Mouse (Mus musculus) stomach, embryonic 14.5 days (tissue): ENCODE data around the gene Ell2. TPM values are rescaled to one million over a fixed set of nuclear protein-coding genes. Genes with fewer than 3 reads are reported as not detected.

Source experiments
- ATAC-seq: fragments of 200-750 bp; cut with Nextera tagmentation; 2 replicates; pipeline ENCODE4 v1.8.0; 2017; ENCODE audit warnings: low read depth, moderate TSS enrichment; ENCODE audit not compliant: insufficient number of reproducible peaks, insufficient read depth, low FRiP score
- H3K27ac ChIP-seq: fragments of 300-500 bp; sonication (generic); 2 replicates; pipeline ENCODE4 v1.5.1; 2014; ENCODE audit warnings: mild to moderate bottlenecking, low read length, moderate library complexity, mixed read lengths
- H3K27me3 ChIP-seq: fragments of 300-500 bp; sonication (generic); 2 replicates; pipeline ENCODE4 v1.6.1; 2014; ENCODE audit warnings: low read length, control low read depth, mixed read lengths; ENCODE audit not compliant: control insufficient read depth, insufficient read depth
- H3K36me3 ChIP-seq: fragments of 300-500 bp; sonication (generic); 2 replicates; pipeline ENCODE4 v1.6.1; 2014; ENCODE audit warnings: mild to moderate bottlenecking, control low read depth, low read length, moderate library complexity, mixed read lengths; ENCODE audit not compliant: control insufficient read depth, insufficient read depth
- H3K4me1 ChIP-seq: fragments of 300-500 bp; sonication (generic); 2 replicates; pipeline ENCODE4 v1.6.1; 2014; ENCODE audit warnings: low read length, control low read depth, mixed read lengths; ENCODE audit not compliant: control insufficient read depth, insufficient read depth
- H3K4me2 ChIP-seq: fragments of 300-500 bp; sonication (generic); replicated peaks from 2 replicates; pipeline ENCODE4 v1.6.1; 2014; ENCODE audit warnings: low read depth, low read length, control low read depth
- H3K4me3 ChIP-seq: fragments of 300-500 bp; sonication (generic); 2 replicates; pipeline ENCODE4 v1.5.1; 2014; ENCODE audit warnings: low read depth, low read length, control low read depth
- H3K9ac ChIP-seq: fragments of 300-500 bp; sonication (generic); replicated peaks from 2 replicates; pipeline ENCODE4 v1.6.1; 2014; ENCODE audit warnings: low read depth, mild to moderate bottlenecking, control low read depth, low read length, moderate library complexity, mixed read lengths
- H3K9me3 ChIP-seq: fragments of 300-500 bp; sonication (generic); 2 replicates; pipeline ENCODE4 v1.6.1; 2016; ENCODE audit warnings: low read depth, low read length, control low read depth; ENCODE audit not compliant: control insufficient read depth
- WGBS: fragments of 180-500 bp; shearing (Covaris S2); extraction: QIAGEN DNeasy Blood & Tissue Kit; methylation state at CpG from one replicate; pipeline ENCODE4 v1.1.7; 2014; 5-methylcytosine and 5-hydroxymethylcytosine counted together
- polyA plus RNA-seq: library from polyadenylated mRNA; unstranded; fragments of >200 nt; fragmentation: Nextera tagmentation; extraction: Ambion mirVana; gene quantifications from 2 replicates; pipeline ENCODE4 v1.2.1, GENCODE M21; 2014

Gene Ell2
- polyA plus RNA-seq, 1 experiment from 2014 or later = 11.2 TPM

- Histone ChIP-seq H3K9me3 (no peaks in the 10 kb centered on the region), H3K4me2 (no peak overlapping the region), H3K36me3 (no peaks in the 10 kb centered on the region), H3K27ac (no peak overlapping the region), H3K9ac (no peak overlapping the region), H3K4me1 (no peaks in the 10 kb centered on the region), H3K27me3 (no peaks in the 10 kb centered on the region), H3K4me3 (no peak overlapping the region)
- WGBS = 55% methylated on average over 3 of the region's 3 CpGs
- no peak for ATAC-seq
These were observed 111.9 kb downstream of the Ell2 start for GRCm38 (mm10) chr13:75818486-75818885.

GRCm38 (mm10) chr13:75818945-75819706, 112.6 kb downstream of the Ell2 start:
- Histone ChIP-seq H3K4me2 (no peak overlapping the region), H3K27me3 (no peaks in the 10 kb centered on the region), H3K4me1 (no peaks in the 10 kb centered on the region), H3K9ac (no peak overlapping the region), H3K27ac (no peak overlapping the region), H3K4me3 (no peak overlapping the region), H3K36me3 (no peaks in the 10 kb centered on the region), H3K9me3 (no peaks in the 10 kb centered on the region)
- ATAC-seq = 0 out of 2 replicates have a peak, but pooled peaks have one; percentile 10
- WGBS = 79% methylated on average over 3 of the region's 3 CpGs

DNA sequence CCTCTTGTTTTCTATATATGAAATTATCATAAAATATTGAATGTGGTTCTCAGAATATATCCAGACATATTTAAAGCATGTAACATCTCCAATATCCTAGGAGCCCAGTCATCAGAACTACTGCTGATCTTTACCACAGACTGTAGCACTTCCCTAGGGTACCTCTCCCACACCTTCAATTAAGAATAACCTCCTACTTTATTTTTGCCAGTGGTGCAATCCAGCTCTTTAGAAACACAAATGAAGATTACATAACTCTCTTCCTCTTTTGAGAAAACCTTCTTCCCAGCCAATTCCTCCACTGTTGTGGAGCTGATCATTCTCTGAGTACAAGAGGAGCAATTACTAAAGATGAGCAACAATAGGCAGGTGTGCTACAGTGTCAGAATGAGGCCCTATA, 113.3 kb downstream of the Ell2 start:
- H3K4me1 ChIP-seq = no peaks in the 10 kb centered on the region
- H3K36me3 ChIP-seq = no peaks in the 10 kb centered on the region
- no peaks in the 10 kb centered on the region for H3K27me3 ChIP-seq
- no peak overlapping the region for H3K4me2 ChIP-seq
- H3K9me3 ChIP-seq = no peaks in the 10 kb centered on the region
- H3K27ac ChIP-seq = no peak overlapping the region
- H3K9ac ChIP-seq = no peak overlapping the region
- H3K4me3 ChIP-seq = no peak overlapping the region
- no peak for ATAC-seq

Other genes with a start within 250 kb of the Ell2 start
- gene Glrx, start 133.1 kb downstream of the Ell2 start, polyA plus RNA-seq = 79.6 and 82.4 TPM in 2 replicates
- 48.6 and 51.1 TPM in 2 replicates for gene Rhobtb3, start 237.2 kb downstream of the Ell2 start, polyA plus RNA-seq